Mouse (Mus musculus) heart, embryonic 11.5 days (tissue): ENCODE data around the gene Sfxn4. TPM values are rescaled to one million over a fixed set of nuclear protein-coding genes. Genes with fewer than 3 reads are reported as not detected.

Experiments
- ATAC-seq: fragments of 200-750 bp; cut with Nextera tagmentation; replicated peaks from 2 replicates; pipeline ENCODE4 v1.8.0; 2017; ENCODE audit warnings: moderate library complexity; ENCODE audit not compliant: insufficient number of reproducible peaks, low FRiP score, low TSS enrichment
- H3K27ac ChIP-seq: fragments of 300-500 bp; sonication (generic); 2 replicates; pipeline ENCODE4 v1.5.1; 2014; ENCODE audit warnings: mild to moderate bottlenecking, low read depth, low read length
- H3K27me3 ChIP-seq: fragments of 300-500 bp; sonication (generic); 2 replicates; pipeline ENCODE4 v1.6.1; 2014; ENCODE audit warnings: mild to moderate bottlenecking, low read length, mixed read lengths; ENCODE audit not compliant: control insufficient read depth, insufficient read depth
- H3K36me3 ChIP-seq: fragments of 300-500 bp; sonication (generic); 2 replicates; pipeline ENCODE4 v1.6.1; 2014; ENCODE audit warnings: mild to moderate bottlenecking, low read length, moderate library complexity, mixed read lengths; ENCODE audit not compliant: control insufficient read depth, insufficient read depth
- H3K4me1 ChIP-seq: fragments of 300-500 bp; sonication (generic); 2 replicates; pipeline ENCODE4 v1.6.1; 2014; ENCODE audit warnings: low read length; ENCODE audit not compliant: control insufficient read depth, insufficient read depth
- H3K4me2 ChIP-seq: fragments of 300-500 bp; sonication (generic); 2 replicates; pipeline ENCODE4 v1.6.1; 2014; ENCODE audit warnings: mild to moderate bottlenecking, moderate library complexity
- H3K4me3 ChIP-seq: fragments of 300-500 bp; sonication (generic); 2 replicates; pipeline ENCODE4 v1.5.1; 2014; ENCODE audit warnings: low read depth, low read length
- H3K9ac ChIP-seq: fragments of 300-500 bp; sonication (generic); 2 replicates; pipeline ENCODE4 v1.6.1; 2014; ENCODE audit warnings: mild to moderate bottlenecking, low read depth, low read length, moderate library complexity
- H3K9me3 ChIP-seq: fragments of 300-500 bp; sonication (generic); replicated peaks from 2 replicates; pipeline ENCODE4 v1.6.1; 2016; ENCODE audit warnings: low read length; ENCODE audit not compliant: control insufficient read depth
- WGBS: fragments of 180-500 bp; shearing (Covaris S2); extraction: QIAGEN DNeasy Blood & Tissue Kit; methylation state at CpG from one replicate; pipeline ENCODE4 v1.1.7; 2014; ENCODE audit not compliant: insufficient replicate concordance; 5-methylcytosine and 5-hydroxymethylcytosine counted together
- polyA plus RNA-seq: library from polyadenylated mRNA; unstranded; fragments of >200 nt; fragmentation: Nextera tagmentation; extraction: Ambion mirVana; gene quantifications from 2 replicates; pipeline ENCODE4 v1.2.1, GENCODE M21; 2014

Gene Sfxn4
- polyA plus RNA-seq: 6.9 and 7.3 TPM in 2 replicates

GRCm38 (mm10) chr19:60860868-60861700, at the start of gene Sfxn4:
Gene Sfxn4 (minus strand): TSS chr19:60861479.
- no peaks in the 10 kb centered on the region for H3K4me1 ChIP-seq
- H3K9me3 ChIP-seq: no peaks in the 10 kb centered on the region
- peak within 1 kb of the TSS; percentile 16; the same call in 1 of the 2 replicates for H3K27ac ChIP-seq
- peak within 1 kb of the TSS; percentile 76 for H3K9ac ChIP-seq
- peak; percentile 97 for ATAC-seq
- H3K4me3 ChIP-seq: peak within 1 kb of the TSS; percentile 55
- no peaks in the 10 kb centered on the region for H3K27me3 ChIP-seq
- peak within 1 kb of the TSS; percentile 80 for H3K4me2 ChIP-seq
- WGBS: 3% methylated on average over 30 of the region's 30 CpGs
- H3K36me3 ChIP-seq: peaks cover 3% of the 10 kb centered on the region; the same call in 1 of the 2 replicates

- Histone ChIP-seq H3K27ac (no peak overlapping the region), H3K27me3 (no peaks in the 10 kb centered on the region), H3K9me3 (no peaks in the 10 kb centered on the region), H3K4me1 (peaks cover 7% of the 10 kb centered on the region), H3K4me2 (no peak overlapping the region), H3K4me3 (no peak overlapping the region), H3K36me3 (no peaks in the 10 kb centered on the region), H3K9ac (no peak overlapping the region)
- ATAC-seq: no peak
Measured at GRCm38 (mm10) chr19:60910304-60910703, 49.0 kb upstream of the Sfxn4 start.

- no peak overlapping the region for H3K27ac ChIP-seq
- H3K9ac ChIP-seq: no peak overlapping the region
- H3K27me3 ChIP-seq: no peaks in the 10 kb centered on the region
- no peak overlapping the region for H3K4me3 ChIP-seq
- WGBS: 86% methylated on average over 5 of the region's 5 CpGs
- H3K4me2 ChIP-seq: no peak overlapping the region
- no peaks in the 10 kb centered on the region for H3K36me3 ChIP-seq
- H3K9me3 ChIP-seq: no peaks in the 10 kb centered on the region
- H3K4me1 ChIP-seq: no peaks in the 10 kb centered on the region; the same call in 1 of the 2 replicates
- no peak for ATAC-seq
Measured at GRCm38 (mm10) chr19:60905477-60905876, 44.2 kb upstream of the Sfxn4 start.

- Histone ChIP-seq H3K9ac (no peak overlapping the region), H3K4me2 (no peak overlapping the region), H3K9me3 (no peaks in the 10 kb centered on the region), H3K36me3 (no peaks in the 10 kb centered on the region), H3K27me3 (no peaks in the 10 kb centered on the region), H3K4me3 (no peak overlapping the region), H3K4me1 (no peaks in the 10 kb centered on the region; the same call in 1 of the 2 replicates), H3K27ac (no peak overlapping the region)
- ATAC-seq: no peak
- WGBS: 86% methylated on average over 1 of the region's 1 CpGs
Measured at GRCm38 (mm10) chr19:60903971-60904370, 42.7 kb upstream of the Sfxn4 start.

- no peaks in the 10 kb centered on the region; the same call in 1 of the 2 replicates for H3K4me1 ChIP-seq
- no peak overlapping the region for H3K27ac ChIP-seq
- no peak for ATAC-seq
- no peak overlapping the region for H3K4me2 ChIP-seq
- H3K27me3 ChIP-seq: no peaks in the 10 kb centered on the region
- no peak overlapping the region for H3K4me3 ChIP-seq
- H3K36me3 ChIP-seq: no peaks in the 10 kb centered on the region
- no peaks in the 10 kb centered on the region for H3K9me3 ChIP-seq
- H3K9ac ChIP-seq: no peak overlapping the region
- 71% methylated on average over 1 of the region's 1 CpGs for WGBS
Measured at GRCm38 (mm10) chr19:60903139-60903538, 41.9 kb upstream of the Sfxn4 start.

- WGBS: 12% methylated on average over 3 of the region's 3 CpGs
- Histone ChIP-seq H3K27ac (peak overlapping the region; percentile 64; the same call in 1 of the 2 replicates), H3K9me3 (no peaks in the 10 kb centered on the region), H3K27me3 (no peaks in the 10 kb centered on the region), H3K9ac (no peak overlapping the region), H3K4me3 (no peak overlapping the region), H3K36me3 (no peaks in the 10 kb centered on the region), H3K4me2 (peak overlapping the region; percentile 49), H3K4me1 (peaks cover 18% of the 10 kb centered on the region)
- ATAC-seq: no peak
Measured at GRCm38 (mm10) chr19:60895251-60895880, 34.1 kb upstream of the Sfxn4 start.

DNA sequence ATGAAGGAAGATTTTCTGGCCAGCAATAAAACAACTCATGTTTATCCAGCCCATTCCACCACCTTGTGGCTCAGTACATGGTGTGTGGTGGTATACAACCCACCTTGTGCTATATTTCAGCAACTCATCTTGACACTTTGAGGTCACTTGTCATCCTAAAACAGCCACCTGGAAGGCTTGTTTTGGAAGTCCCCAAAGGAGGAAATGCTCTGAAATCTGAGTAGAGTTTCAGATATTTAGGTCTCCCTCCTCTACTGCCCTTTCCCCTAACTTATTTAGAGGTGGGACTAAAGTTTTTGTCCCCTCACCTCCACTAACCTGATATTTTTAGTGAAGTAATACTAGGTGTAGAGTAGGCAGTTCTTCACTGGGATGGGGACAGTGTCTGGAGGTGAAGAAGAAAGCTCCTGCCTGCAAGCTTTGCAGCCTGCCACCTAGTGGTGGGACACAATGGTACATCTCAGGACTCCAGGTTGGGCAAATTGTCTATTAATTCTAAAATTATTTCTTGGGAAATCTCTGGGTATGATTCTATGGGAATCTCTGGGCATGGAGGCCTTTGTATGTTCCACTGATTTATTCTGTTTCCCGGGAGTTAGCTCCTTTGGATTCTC, 30.8 kb upstream of the Sfxn4 start:
- no peak for ATAC-seq
- H3K9ac ChIP-seq: no peak overlapping the region
- H3K27ac ChIP-seq: no peak overlapping the region
- 34% methylated on average over 1 of the region's 1 CpGs for WGBS
- H3K4me3 ChIP-seq: peak overlapping the region; percentile 81; the same call in 1 of the 2 replicates
- H3K4me1 ChIP-seq: peaks cover 21% of the 10 kb centered on the region
- H3K4me2 ChIP-seq: peak overlapping the region; percentile 85
- H3K9me3 ChIP-seq: no peaks in the 10 kb centered on the region
- H3K36me3 ChIP-seq: no peaks in the 10 kb centered on the region
- H3K27me3 ChIP-seq: no peaks in the 10 kb centered on the region

GRCm38 (mm10) chr19:60891123-60891470, 29.8 kb upstream of the Sfxn4 start:
- Histone ChIP-seq H3K36me3 (no peaks in the 10 kb centered on the region), H3K9me3 (no peaks in the 10 kb centered on the region), H3K27me3 (no peaks in the 10 kb centered on the region), H3K4me1 (peaks cover 21% of the 10 kb centered on the region), H3K4me2 (peak overlapping the region; percentile 85), H3K27ac (no peak overlapping the region), H3K9ac (0 out of 2 replicates have a peak overlapping the region, but pooled peaks have one; percentile 34), H3K4me3 (peak overlapping the region; percentile 81)
- no peak for ATAC-seq
- 15% methylated on average over 5 of the region's 5 CpGs for WGBS
